Mouse (Mus musculus) heart, postnatal 0 days (tissue): ENCODE measurements around the gene Larp7.

Experiments
- CTCF ChIP-seq: IDR thresholded peaks from 2 replicates; pipeline ENCODE4 v1.5.1; 2016; ENCODE audit warnings: antibody characterized with exemption, control low read depth, low read depth
- EP300 ChIP-seq: IDR thresholded peaks from 2 replicates; pipeline ENCODE4 v1.6.1; 2016; ENCODE audit warnings: antibody characterized with exemption, low read depth

DNA sequence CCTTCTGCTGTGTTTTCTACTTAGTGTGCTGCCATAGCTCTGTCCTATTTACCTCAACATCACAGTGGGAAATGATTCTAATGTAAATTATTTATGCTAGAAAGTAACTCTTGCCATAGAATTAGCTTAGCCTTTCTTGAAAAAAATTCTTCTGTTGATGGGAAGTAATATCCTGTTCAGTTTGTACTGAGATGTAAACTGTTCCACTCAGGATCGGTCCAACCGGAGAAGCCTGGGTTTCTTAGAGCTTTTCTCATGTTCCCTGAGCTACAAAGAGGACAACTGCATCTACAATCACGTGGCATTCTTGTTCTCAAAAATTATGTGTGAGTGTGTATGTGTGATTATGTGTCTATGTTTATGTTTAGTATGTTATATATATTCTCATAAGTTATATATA is 23.9 kb downstream of the Larp7 start:
- no peak for TF ChIP-seq CTCF
- no peak for TF ChIP-seq EP300
